Mouse (Mus musculus) liver, embryonic 11.5 days (tissue): Measurements from ENCODE around the gene Brd4. TPM values are rescaled to one million over a fixed set of nuclear protein-coding genes. Genes with fewer than 3 reads are reported as not detected.

Source experiments
- ATAC-seq: fragments of 200-750 bp; cut with Nextera tagmentation; replicated peaks from 2 replicates; pipeline ENCODE4 v1.8.0; 2017; ENCODE audit warnings: moderate number of reproducible peaks, mild to moderate bottlenecking, moderate TSS enrichment, moderate library complexity; ENCODE audit not compliant: low FRiP score
- DNase-seq: peaks from one replicate; pipeline ENCODE4 v3.0.0-alpha.2; 2017; ENCODE audit warnings: low spot score
- H3K27ac ChIP-seq: fragments of 300-500 bp; sonication (generic); 2 replicates; pipeline ENCODE4 v1.5.1; 2014; ENCODE audit warnings: mild to moderate bottlenecking, low read depth, low read length, control low read depth
- H3K27me3 ChIP-seq: fragments of 300-500 bp; sonication (generic); replicated peaks from 2 replicates; pipeline ENCODE4 v1.6.1; 2014; ENCODE audit warnings: low read length, mixed read lengths; ENCODE audit not compliant: control insufficient read depth, insufficient read depth
- H3K36me3 ChIP-seq: fragments of 300-500 bp; sonication (generic); 2 replicates; pipeline ENCODE4 v1.6.1; 2014; ENCODE audit warnings: mild to moderate bottlenecking, low read length, moderate library complexity, mixed read lengths; ENCODE audit not compliant: control insufficient read depth, insufficient read depth
- H3K4me1 ChIP-seq: fragments of 300-500 bp; sonication (generic); replicated peaks from 2 replicates; pipeline ENCODE4 v1.6.1; 2014; ENCODE audit warnings: low read length, mixed read lengths; ENCODE audit not compliant: control insufficient read depth, insufficient read depth
- H3K4me2 ChIP-seq: fragments of 300-500 bp; sonication (generic); 2 replicates; pipeline ENCODE4 v1.6.1; 2014; ENCODE audit warnings: mild to moderate bottlenecking, control low read depth, moderate library complexity
- H3K4me3 ChIP-seq: fragments of 300-500 bp; sonication (generic); 2 replicates; pipeline ENCODE4 v1.5.1; 2014; ENCODE audit warnings: low read depth, low read length, control low read depth
- H3K9ac ChIP-seq: fragments of 300-500 bp; sonication (generic); 2 replicates; pipeline ENCODE4 v1.6.1; 2014; ENCODE audit warnings: low read depth, low read length, control low read depth
- H3K9me3 ChIP-seq: fragments of 300-500 bp; sonication (generic); 2 replicates; pipeline ENCODE4 v1.6.1; 2016; ENCODE audit warnings: low read length, inconsistent platforms, mixed read lengths; ENCODE audit not compliant: control insufficient read depth
- WGBS: fragments of 180-500 bp; shearing (Covaris S2); extraction: QIAGEN DNeasy Blood & Tissue Kit; methylation state at CpG from one replicate; pipeline ENCODE4 v1.1.7; 2014; 5-methylcytosine and 5-hydroxymethylcytosine counted together
- polyA plus RNA-seq: library from polyadenylated mRNA; unstranded; fragments of >200 nt; fragmentation: Nextera tagmentation; extraction: Ambion mirVana; gene quantifications from 2 replicates; pipeline ENCODE4 v1.2.1, GENCODE M21; 2014

Brd4 gene
- polyA plus RNA-seq, 1 experiment from 2014 or later: 97.6 TPM

GRCm38 (mm10) chr17:32285138-32285670 lies 682 bp upstream of the Brd4 start:
- Histone ChIP-seq H3K27me3 (no peaks in the 10 kb centered on the region), H3K9ac (peak overlapping the region; percentile 96), H3K4me2 (peak overlapping the region; percentile 71), H3K4me3 (peak overlapping the region; percentile 92), H3K4me1 (peaks cover 11% of the 10 kb centered on the region), H3K36me3 (0 out of 2 replicates have a peak, but pooled peaks cover 2% of the 10 kb centered on the region), H3K27ac (peak overlapping the region; percentile 98), H3K9me3 (no peaks in the 10 kb centered on the region)
- 39% methylated on average over 6 of the region's 6 CpGs for WGBS
- DNase-seq (no peak), ATAC-seq (no peak)

GRCm38 (mm10) chr17:32283771-32284221 lies 726 bp downstream of the Brd4 start:
- Histone ChIP-seq H3K4me2 (peak overlapping the region; percentile 71), H3K27me3 (no peaks in the 10 kb centered on the region), H3K4me3 (peak overlapping the region; percentile 92), H3K9me3 (no peaks in the 10 kb centered on the region), H3K36me3 (0 out of 2 replicates have a peak, but pooled peaks cover 2% of the 10 kb centered on the region), H3K4me1 (peaks cover 15% of the 10 kb centered on the region), H3K27ac (peak overlapping the region; percentile 98), H3K9ac (peak overlapping the region; percentile 96)
- WGBS: 0% methylated on average over 31 of the region's 41 CpGs
- peak; percentile 71 for ATAC-seq
- peak; percentile 74 for DNase-seq

GRCm38 (mm10) chr17:32283341-32283740 lies 1.2 kb downstream of the Brd4 start:
- H3K4me2 ChIP-seq: peak overlapping the region; percentile 71
- H3K27ac ChIP-seq: peak overlapping the region; percentile 98
- H3K4me1 ChIP-seq: peaks cover 16% of the 10 kb centered on the region
- ATAC-seq: 0 out of 2 replicates have a peak, but pooled peaks have one; percentile 25
- no peaks in the 10 kb centered on the region for H3K27me3 ChIP-seq
- H3K36me3 ChIP-seq: 0 out of 2 replicates have a peak, but pooled peaks cover 2% of the 10 kb centered on the region
- WGBS: 5% methylated on average over 7 of the region's 7 CpGs
- no peaks in the 10 kb centered on the region for H3K9me3 ChIP-seq
- peak overlapping the region; percentile 92 for H3K4me3 ChIP-seq
- peak overlapping the region; percentile 96 for H3K9ac ChIP-seq
- no peak for DNase-seq

GRCm38 (mm10) chr17:32281611-32282310 lies 2.8 kb downstream of the Brd4 start:
- no peak overlapping the region for H3K9ac ChIP-seq
- ATAC-seq (no peak), DNase-seq (no peak)
- H3K4me3 ChIP-seq: no peak overlapping the region
- H3K27me3 ChIP-seq: no peaks in the 10 kb centered on the region
- 75% methylated on average over 4 of the region's 4 CpGs for WGBS
- H3K4me2 ChIP-seq: peak overlapping the region; percentile 39
- 0 out of 2 replicates have a peak, but pooled peaks cover 2% of the 10 kb centered on the region for H3K36me3 ChIP-seq
- no peak overlapping the region for H3K27ac ChIP-seq
- peaks cover 16% of the 10 kb centered on the region for H3K4me1 ChIP-seq
- no peaks in the 10 kb centered on the region for H3K9me3 ChIP-seq

GRCm38 (mm10) chr17:32281126-32281525 lies 3.4 kb downstream of the Brd4 start:
- ATAC-seq (no peak), DNase-seq (no peak)
- 89% methylated on average over 2 of the region's 2 CpGs for WGBS
- no peak overlapping the region for H3K4me3 ChIP-seq
- no peak overlapping the region; the same call in 1 of the 2 replicates for H3K4me2 ChIP-seq
- H3K27ac ChIP-seq: no peak overlapping the region
- H3K9ac ChIP-seq: no peak overlapping the region
- no peaks in the 10 kb centered on the region for H3K27me3 ChIP-seq
- no peaks in the 10 kb centered on the region for H3K9me3 ChIP-seq
- 0 out of 2 replicates have a peak, but pooled peaks cover 2% of the 10 kb centered on the region for H3K36me3 ChIP-seq
- H3K4me1 ChIP-seq: peaks cover 18% of the 10 kb centered on the region

- no peak for DNase-seq
- Histone ChIP-seq H3K4me1 (peaks cover 21% of the 10 kb centered on the region), H3K27me3 (no peaks in the 10 kb centered on the region), H3K27ac (no peak overlapping the region), H3K9me3 (no peaks in the 10 kb centered on the region), H3K36me3 (0 out of 2 replicates have a peak, but pooled peaks cover 2% of the 10 kb centered on the region), H3K4me2 (no peak overlapping the region), H3K9ac (no peak overlapping the region), H3K4me3 (no peak overlapping the region)
- ATAC-seq: no peak
- 81% methylated on average over 3 of the region's 3 CpGs for WGBS
Observed at GRCm38 (mm10) chr17:32280575-32280974, 3.9 kb downstream of the Brd4 start.

- Histone ChIP-seq H3K4me3 (no peak overlapping the region), H3K4me1 (peaks cover 15% of the 10 kb centered on the region)
Observed at GRCm38 (mm10) chr17:32277201-32277600, 7.3 kb downstream of the Brd4 start.

GRCm38 (mm10) chr17:32275568-32275967 lies 9.0 kb downstream of the Brd4 start:
- 78% methylated on average over 3 of the region's 3 CpGs for WGBS
- DNase-seq: no peak
- Histone ChIP-seq H3K4me1 (peaks cover 19% of the 10 kb centered on the region), H3K27ac (no peak overlapping the region), H3K4me3 (no peak overlapping the region), H3K27me3 (no peaks in the 10 kb centered on the region), H3K9ac (no peak overlapping the region), H3K36me3 (peaks cover 3% of the 10 kb centered on the region; the same call in 1 of the 2 replicates), H3K4me2 (no peak overlapping the region), H3K9me3 (no peaks in the 10 kb centered on the region)
- no peak for ATAC-seq

More at GRCm38 (mm10) chr17:32277201-32277600, 7.3 kb downstream of the Brd4 start:
- H3K9me3 ChIP-seq: no peaks in the 10 kb centered on the region
- H3K9ac ChIP-seq: no peak overlapping the region
- no peak overlapping the region for H3K4me2 ChIP-seq
- WGBS: 94% methylated on average over 1 of the region's 1 CpGs
- H3K27ac ChIP-seq: no peak overlapping the region
- no peak for ATAC-seq
- peaks cover 5% of the 10 kb centered on the region; the same call in 1 of the 2 replicates for H3K36me3 ChIP-seq
- no peak for DNase-seq
- no peaks in the 10 kb centered on the region for H3K27me3 ChIP-seq
